Mouse (Mus musculus) c-Kit-positive CD71-positive TER-119-negative erythroid progenitor cells, embryonic 14.5 days (primary cell): ENCODE data around the gene Oas1c.

Experiments used
- DNase-seq: peaks from one replicate; pipeline ENCODE4 v3.0.0-alpha.2; 2013; ENCODE audit warnings: low read depth

Gene Oas1c

GRCm38 (mm10) chr5:120781646-120782045 is 30.7 kb downstream of the Oas1c start:
- no peak for DNase-seq

DNA sequence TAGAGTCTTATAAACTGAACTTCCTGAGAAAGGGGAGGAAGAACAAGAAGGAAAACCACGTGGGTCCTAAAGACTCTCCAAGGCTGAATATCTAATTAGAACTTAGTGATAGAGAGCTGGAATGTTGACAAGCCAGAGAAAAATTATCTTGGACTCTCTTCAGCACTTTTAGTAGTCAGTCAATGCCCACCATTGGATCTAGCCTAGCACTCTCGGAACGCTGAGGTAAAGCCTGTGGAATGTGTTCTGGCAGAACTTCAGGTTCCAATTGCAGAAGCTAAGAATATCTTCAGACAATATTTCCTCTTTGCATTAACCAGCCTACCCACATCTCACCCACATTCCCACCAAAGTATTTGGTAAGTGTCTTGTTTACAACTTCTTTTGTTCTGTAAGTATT is 32.4 kb downstream of the Oas1c start:
- DNase-seq: no peak

GRCm38 (mm10) chr5:120778941-120779340 is 33.4 kb downstream of the Oas1c start:
- DNase-seq: no peak

DNA sequence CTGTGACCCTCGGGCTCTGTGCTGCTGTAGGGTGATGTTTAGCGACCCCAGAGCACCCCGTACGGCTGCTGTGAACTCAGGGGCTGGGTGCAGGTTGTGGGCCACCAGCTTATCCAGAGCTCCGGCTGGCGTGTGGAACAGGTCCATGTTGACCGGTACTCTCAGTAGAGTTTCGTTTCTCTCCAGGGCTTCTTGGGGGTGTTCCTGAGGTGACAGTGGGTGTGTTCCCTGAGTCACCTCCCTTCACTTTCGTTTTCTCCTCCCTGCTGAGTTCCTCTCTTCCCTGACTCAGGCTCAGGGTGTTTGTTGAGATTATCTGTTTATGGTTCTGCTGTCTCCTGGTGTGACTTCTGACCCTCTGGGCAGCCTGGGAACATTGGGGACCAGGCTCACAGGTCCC is 34.8 kb downstream of the Oas1c start, which contains the start of gene Oas3:
Gene Oas3 (minus strand): TSS at position 184 of the 400 bp plus-strand sequence.
- no peak for DNase-seq

GRCm38 (mm10) chr5:120776801-120777200 is 35.5 kb downstream of the Oas1c start:
- no peak for DNase-seq

GRCm38 (mm10) chr5:120775287-120775985 is 36.9 kb downstream of the Oas1c start:
- no peak for DNase-seq

DNA sequence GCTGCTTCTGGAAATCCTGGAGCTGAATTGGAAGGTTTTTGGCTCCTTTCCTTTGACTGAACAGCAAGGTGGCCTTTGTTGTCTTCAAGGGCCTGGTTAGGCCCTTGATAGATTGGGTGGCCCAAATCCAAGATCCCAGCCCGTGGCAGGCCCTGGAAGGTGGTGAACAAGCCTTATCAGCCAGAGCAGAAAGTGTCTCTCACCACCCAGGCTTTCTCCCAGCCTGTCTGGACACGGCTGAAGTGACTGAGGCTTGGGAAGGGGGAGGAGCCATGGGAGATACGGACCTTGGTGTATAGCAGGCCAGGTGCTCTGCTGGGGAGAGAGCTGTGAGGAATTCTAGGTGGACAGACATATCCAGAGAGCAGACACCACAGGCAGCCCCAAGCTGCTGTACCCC is 42.9 kb downstream of the Oas1c start:
- no peak for DNase-seq

DNA sequence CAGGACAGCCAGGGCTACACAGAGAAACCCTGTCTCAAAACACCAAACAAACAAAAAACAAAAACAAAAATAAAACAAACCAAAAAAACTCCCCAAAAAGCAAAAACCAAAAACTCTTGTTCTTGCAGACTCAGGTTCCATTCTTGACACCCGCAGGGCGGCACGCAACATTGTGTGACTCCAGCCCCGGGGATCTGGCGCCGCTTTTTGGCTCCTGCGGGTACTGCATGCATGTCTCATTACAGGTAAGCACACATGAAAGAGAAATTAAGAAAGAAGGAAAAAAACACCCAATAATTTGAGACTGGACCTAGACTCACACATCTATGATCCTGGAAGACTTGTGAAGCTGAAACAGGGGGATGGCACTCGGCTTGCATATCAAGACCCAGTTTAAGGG is 47.3 kb downstream of the Oas1c start:
- DNase-seq: no peak

GRCm38 (mm10) chr5:120761901-120762300 is 50.4 kb downstream of the Oas1c start:
- DNase-seq: peak; percentile 14

GRCm38 (mm10) chr5:120754215-120754614 is 58.1 kb downstream of the Oas1c start:
- no peak for DNase-seq

DNA sequence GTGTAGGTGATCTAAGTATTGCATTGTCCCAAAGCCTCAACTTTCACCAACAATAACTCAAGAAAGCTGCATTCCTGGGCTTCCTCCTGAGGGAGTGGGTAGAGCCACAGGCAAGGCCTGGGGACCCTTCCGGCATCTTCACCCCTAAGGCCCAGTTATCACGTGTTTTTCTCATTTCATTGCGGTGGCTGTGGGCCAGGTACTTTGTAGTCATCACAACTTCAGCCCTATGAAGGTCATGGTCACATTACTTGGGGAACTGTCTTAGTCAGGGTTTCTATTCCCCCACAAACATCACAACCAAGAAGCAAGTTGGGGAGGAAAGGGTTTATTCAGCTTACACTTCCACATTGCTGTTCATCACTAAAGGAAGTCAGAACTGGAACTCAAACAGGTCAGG is 59.5 kb downstream of the Oas1c start:
- no peak for DNase-seq

- no peak for DNase-seq
These were observed 61.1 kb downstream of the Oas1c start for GRCm38 (mm10) chr5:120751206-120751605.
